Mouse (Mus musculus) heart, embryonic 14.5 days (tissue): ENCODE results near the gene Dpf1. TPM values are rescaled to one million over a fixed set of nuclear protein-coding genes. Genes with fewer than 3 reads are reported as not detected.

Source experiments
- ATAC-seq: fragments of 200-750 bp; cut with Nextera tagmentation; 2 replicates; pipeline ENCODE4 v1.8.0; 2017; ENCODE audit warnings: low read depth, moderate TSS enrichment; ENCODE audit not compliant: insufficient number of reproducible peaks, insufficient read depth, low FRiP score
- H3K27ac ChIP-seq, 2 experiments: fragments of 200-500 bp in 1 of 2; fragments of 300-500 bp in 1 of 2; sonication (generic) in 1 of 2; replicated peaks in 1 of 2; 2 replicates each; pipeline ENCODE4 v1.5.1; 2012 to 2014; ENCODE audit warnings: low read depth in 2 of 2, low read length in 2 of 2, control low read depth in 1 of 2, mild to moderate bottlenecking in 1 of 2, mixed read lengths in 1 of 2; ENCODE audit not compliant: control insufficient read depth in 1 of 2, insufficient read depth in 1 of 2
- H3K27me3 ChIP-seq: fragments of 300-500 bp; sonication (generic); 2 replicates; pipeline ENCODE4 v1.6.1; 2014; ENCODE audit warnings: mild to moderate bottlenecking, low read length, control low read depth; ENCODE audit not compliant: control insufficient read depth, insufficient read depth
- H3K36me3 ChIP-seq: fragments of 300-500 bp; sonication (generic); 2 replicates; pipeline ENCODE4 v1.6.1; 2014; ENCODE audit warnings: mild to moderate bottlenecking, control low read depth, low read length, mixed read lengths; ENCODE audit not compliant: control insufficient read depth, insufficient read depth
- H3K4me1 ChIP-seq, 2 experiments: fragments of 200-500 bp in 1 of 2; fragments of 300-500 bp in 1 of 2; sonication (generic) in 1 of 2; 2 replicates each; pipeline ENCODE4 v1.6.1; 2012 to 2014; ENCODE audit warnings: low read length in 2 of 2, control low read depth in 1 of 2, mixed read lengths in 1 of 2; ENCODE audit not compliant: control insufficient read depth in 2 of 2, insufficient read depth in 2 of 2
- H3K4me2 ChIP-seq: fragments of 300-500 bp; sonication (generic); 2 replicates; pipeline ENCODE4 v1.6.1; 2014; ENCODE audit warnings: mild to moderate bottlenecking, low read length
- H3K4me3 ChIP-seq, 2 experiments: fragments of 200-500 bp in 1 of 2; fragments of 300-500 bp in 1 of 2; sonication (generic) in 1 of 2; 2 replicates each; pipeline ENCODE4 v1.5.1; 2012 to 2014; ENCODE audit warnings: low read length in 2 of 2, mild to moderate bottlenecking in 2 of 2, control low read depth in 1 of 2, low read depth in 1 of 2, moderate library complexity in 1 of 2; ENCODE audit not compliant: control insufficient read depth in 1 of 2, insufficient read depth in 1 of 2
- H3K9ac ChIP-seq: fragments of 300-500 bp; sonication (generic); 2 replicates; pipeline ENCODE4 v1.6.1; 2014; ENCODE audit warnings: mild to moderate bottlenecking, low read length
- H3K9me3 ChIP-seq: fragments of 300-500 bp; sonication (generic); 2 replicates; pipeline ENCODE4 v1.6.1; 2016; ENCODE audit warnings: low read length, control low read depth; ENCODE audit not compliant: control insufficient read depth
- WGBS: fragments of 180-500 bp; shearing (Covaris S2); extraction: QIAGEN DNeasy Blood & Tissue Kit; methylation state at CpG from one replicate; pipeline ENCODE4 v1.1.7; 2014; 5-methylcytosine and 5-hydroxymethylcytosine counted together
- polyA plus RNA-seq: library from polyadenylated mRNA; unstranded; fragments of >200 nt; fragmentation: Nextera tagmentation; extraction: Ambion mirVana; gene quantifications from 2 replicates; pipeline ENCODE4 v1.2.1, GENCODE M21; 2014

Dpf1 gene
- polyA plus RNA-seq, 1 experiment from 2014 or later, result 1.5 TPM

GRCm38 (mm10) chr7:29343746-29344145, 40.0 kb downstream of the Dpf1 start:
- ATAC-seq, result no peak
- WGBS, result 91% methylated on average over 7 of the region's 7 CpGs
- Histone ChIP-seq H3K9ac (no peak overlapping the region), H3K27ac (no peak overlapping the region), H3K9me3 (no peaks in the 10 kb centered on the region), H3K36me3 (0 out of 2 replicates have a peak, but pooled peaks cover 5% of the 10 kb centered on the region), H3K4me3 (no peak overlapping the region), H3K27me3 (0 out of 2 replicates have a peak, but pooled peaks cover 5% of the 10 kb centered on the region), H3K4me2 (no peak overlapping the region), H3K4me1 (peaks cover 0 to 7% of the 10 kb centered on the region in 2 experiments; a peak in 2 of 4 replicates)

- ATAC-seq, result no peak
- Histone ChIP-seq H3K4me1 (peaks cover 0 to 4% of the 10 kb centered on the region in 2 experiments; a peak in 2 of 4 replicates), H3K36me3 (0 out of 2 replicates have a peak, but pooled peaks cover 5% of the 10 kb centered on the region), H3K27ac (no peak overlapping the region), H3K9ac (no peak overlapping the region), H3K4me3 (no peak overlapping the region), H3K27me3 (no peaks in the 10 kb centered on the region), H3K4me2 (no peak overlapping the region), H3K9me3 (no peaks in the 10 kb centered on the region)
- 85% methylated on average over 4 of the region's 4 CpGs for WGBS
Observed at GRCm38 (mm10) chr7:29345534-29345933, 41.8 kb downstream of the Dpf1 start.

DNA sequence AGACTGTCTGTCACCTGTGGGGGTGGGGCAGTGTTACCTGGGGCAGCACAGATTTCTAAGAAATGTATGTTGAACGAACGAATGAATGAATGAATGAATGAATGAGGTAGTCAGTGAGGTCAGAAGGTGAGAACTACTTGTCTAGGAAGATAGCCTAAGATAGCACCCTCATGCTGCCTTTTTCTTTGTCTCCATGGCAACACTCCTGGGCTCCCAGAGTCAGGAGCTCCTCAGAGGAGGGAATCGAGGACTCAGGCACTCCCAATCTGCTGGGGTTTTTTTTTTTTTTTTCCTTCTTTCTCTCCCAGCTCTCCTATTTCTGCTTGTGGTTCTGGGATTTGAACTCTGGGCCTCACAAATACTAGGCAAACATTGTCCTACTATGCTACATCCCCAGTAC, 42.5 kb downstream of the Dpf1 start:
- Histone ChIP-seq H3K4me3 (no peak overlapping the region), H3K4me1 (peaks cover 0 to 4% of the 10 kb centered on the region in 2 experiments; a peak in 2 of 4 replicates), H3K27me3 (no peaks in the 10 kb centered on the region), H3K4me2 (no peak overlapping the region), H3K27ac (no peak overlapping the region), H3K9me3 (no peaks in the 10 kb centered on the region), H3K36me3 (0 out of 2 replicates have a peak, but pooled peaks cover 5% of the 10 kb centered on the region), H3K9ac (no peak overlapping the region)
- WGBS, result 81% methylated on average over 3 of the region's 3 CpGs
- ATAC-seq, result no peak

DNA sequence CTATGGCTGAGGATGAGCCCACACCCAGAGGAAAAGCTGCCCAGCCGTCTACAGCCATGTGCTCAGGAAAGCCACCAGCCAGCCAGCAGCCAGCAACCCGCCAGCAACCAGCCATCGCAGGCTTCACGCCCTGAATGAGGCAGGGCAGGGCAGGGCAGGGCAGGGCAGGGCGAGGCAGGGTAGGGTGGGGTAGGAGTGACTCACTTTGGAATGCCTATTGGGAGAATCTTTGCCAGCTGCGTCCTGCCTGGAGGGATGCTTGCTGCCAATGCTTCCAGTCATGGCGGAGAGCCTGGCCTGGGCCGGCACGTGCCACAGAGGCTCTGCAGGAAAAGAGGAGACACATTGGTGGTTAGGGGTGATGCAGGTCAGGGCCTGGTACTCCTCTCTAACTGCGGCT, 46.7 kb downstream of the Dpf1 start:
- H3K36me3 ChIP-seq, result 0 out of 2 replicates have a peak, but pooled peaks cover 5% of the 10 kb centered on the region
- H3K4me1 ChIP-seq, result no peaks in the 10 kb centered on the region
- H3K9ac ChIP-seq, result no peak overlapping the region
- ATAC-seq, result no peak
- no peak overlapping the region for H3K27ac ChIP-seq
- 86% methylated on average over 10 of the region's 10 CpGs for WGBS
- no peak overlapping the region for H3K4me3 ChIP-seq
- no peak overlapping the region for H3K4me2 ChIP-seq
- H3K9me3 ChIP-seq, result no peaks in the 10 kb centered on the region
- H3K27me3 ChIP-seq, result no peaks in the 10 kb centered on the region

DNA sequence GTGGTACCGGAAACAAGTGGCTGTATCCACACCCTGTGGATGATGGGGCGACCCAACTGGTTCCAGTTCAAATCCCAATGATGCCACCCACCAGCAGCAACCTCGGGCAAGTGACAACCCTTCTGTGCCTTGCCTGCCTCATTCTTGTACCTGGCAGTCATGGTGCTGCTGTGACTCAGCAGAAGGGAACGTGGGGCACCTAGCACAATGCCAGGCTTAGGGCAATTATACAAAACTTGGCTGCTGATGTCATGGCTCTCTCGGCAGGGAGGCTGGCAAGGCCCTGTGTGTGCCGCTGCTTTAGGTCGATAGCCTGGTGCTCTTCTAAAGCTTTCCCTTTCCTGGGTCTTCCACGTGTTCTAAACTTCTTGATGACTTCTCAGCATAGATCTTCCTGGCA, 48.5 kb downstream of the Dpf1 start:
- Histone ChIP-seq H3K9ac (no peak overlapping the region), H3K36me3 (0 out of 2 replicates have a peak, but pooled peaks cover 5% of the 10 kb centered on the region), H3K9me3 (no peaks in the 10 kb centered on the region), H3K27ac (no peak overlapping the region), H3K4me2 (no peak overlapping the region), H3K4me1 (no peaks in the 10 kb centered on the region), H3K27me3 (no peaks in the 10 kb centered on the region), H3K4me3 (no peak overlapping the region)
- ATAC-seq, result no peak
- WGBS, result 83% methylated on average over 8 of the region's 8 CpGs

- H3K9me3 ChIP-seq, result no peaks in the 10 kb centered on the region
- WGBS, result 73% methylated on average over 8 of the region's 8 CpGs
Observed at GRCm38 (mm10) chr7:29354161-29354560, 50.4 kb downstream of the Dpf1 start.

DNA sequence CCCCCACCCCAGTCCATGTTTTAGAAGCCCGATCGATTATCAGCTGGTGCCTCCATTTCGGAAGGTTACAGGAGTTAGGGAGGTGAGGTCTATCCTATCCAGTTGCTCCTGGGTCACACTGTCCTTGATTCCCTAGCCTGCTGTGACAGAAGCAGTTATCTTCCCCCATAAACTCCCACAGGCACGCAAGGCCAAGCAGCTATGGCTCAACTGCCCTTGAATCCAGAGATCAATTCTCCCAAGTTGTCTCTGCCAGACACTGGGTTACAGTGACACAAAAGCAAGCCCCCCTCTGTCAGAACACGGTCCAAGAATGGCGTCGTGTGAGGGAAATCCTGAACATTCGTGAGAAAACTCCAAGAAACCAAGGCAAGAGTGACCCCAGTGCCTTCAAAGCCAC, 51.7 kb downstream of the Dpf1 start:
- 89% methylated on average over 8 of the region's 8 CpGs for WGBS
- no peak overlapping the region for H3K4me3 ChIP-seq
- H3K9ac ChIP-seq, result no peak overlapping the region
- no peak overlapping the region for H3K27ac ChIP-seq
- no peaks in the 10 kb centered on the region for H3K9me3 ChIP-seq
- H3K27me3 ChIP-seq, result no peaks in the 10 kb centered on the region
- no peaks in the 10 kb centered on the region for H3K4me1 ChIP-seq
- no peak overlapping the region for H3K4me2 ChIP-seq
- ATAC-seq, result no peak
- no peaks in the 10 kb centered on the region for H3K36me3 ChIP-seq

More at GRCm38 (mm10) chr7:29354161-29354560, 50.4 kb downstream of the Dpf1 start:
- H3K4me1 ChIP-seq, result no peaks in the 10 kb centered on the region
- no peak overlapping the region for H3K27ac ChIP-seq
- H3K4me3 ChIP-seq, result no peak overlapping the region
- H3K4me2 ChIP-seq, result no peak overlapping the region
- ATAC-seq, result no peak
- H3K36me3 ChIP-seq, result no peaks in the 10 kb centered on the region
- no peak overlapping the region for H3K9ac ChIP-seq
- H3K27me3 ChIP-seq, result no peaks in the 10 kb centered on the region

DNA sequence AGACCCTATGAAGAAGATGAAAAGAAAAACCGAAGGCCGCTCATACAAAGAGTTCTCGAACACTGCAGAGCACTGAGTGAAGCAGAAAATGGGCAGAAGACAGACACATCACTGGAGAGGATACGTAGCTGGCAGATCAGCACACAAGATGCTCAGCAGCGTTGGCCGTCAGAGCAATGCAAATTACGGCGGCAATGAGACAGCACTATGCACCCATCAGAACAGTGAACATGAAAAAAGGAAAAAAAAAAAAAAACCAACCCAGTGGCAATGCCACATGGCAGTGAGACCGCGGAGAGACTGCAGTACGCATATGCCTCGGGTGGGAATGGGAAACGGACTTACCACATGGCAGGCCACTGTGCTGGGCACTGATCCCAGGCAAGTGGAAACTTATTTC, 57.7 kb downstream of the Dpf1 start:
- H3K9me3 ChIP-seq, result no peaks in the 10 kb centered on the region
- no peak overlapping the region for H3K9ac ChIP-seq
- WGBS, result 93% methylated on average over 13 of the region's 13 CpGs
- no peak overlapping the region for H3K27ac ChIP-seq
- no peak for ATAC-seq
- H3K4me1 ChIP-seq, result no peaks in the 10 kb centered on the region
- H3K4me3 ChIP-seq, result no peak overlapping the region
- H3K4me2 ChIP-seq, result no peak overlapping the region
- H3K36me3 ChIP-seq, result no peaks in the 10 kb centered on the region
- no peaks in the 10 kb centered on the region for H3K27me3 ChIP-seq
